Mouse (Mus musculus) neutrophil, adult 5-6 weeks (primary cell): ENCODE measurements around the gene Tm7sf2. TPM values are rescaled to one million over a fixed set of nuclear protein-coding genes. Genes with fewer than 3 reads are reported as not detected.
A peak's percentile ranks its signal among the peaks of the same experiment; 100 is the strongest.

ENCODE experiments used
- ATAC-seq: fragments of 151-379, 151-347 bp; 2 replicates; pipeline ENCODE4 v1.8.0; 2017; ENCODE audit warnings: mild to moderate bottlenecking, moderate TSS enrichment; ENCODE audit not compliant: insufficient number of reproducible peaks, poor library complexity, low FRiP score, severe bottlenecking; ENCODE audit errors: extremely low read depth
- total RNA-seq: library from RNA; stranded (forward); fragments of 200-1000 nt; gene quantifications from 2 replicates; pipeline ENCODE4 v1.2.3, GENCODE M21; 2017

The Tm7sf2 gene
- total RNA-seq, result 5.6 and 8.1 TPM in 2 replicates

GRCm38 (mm10) chr19:6067724-6068415 is at the start of gene Tm7sf2:
Gene Tm7sf2 (minus strand): TSS chr19:6068373.
- ATAC-seq, result peak; percentile 66

DNA sequence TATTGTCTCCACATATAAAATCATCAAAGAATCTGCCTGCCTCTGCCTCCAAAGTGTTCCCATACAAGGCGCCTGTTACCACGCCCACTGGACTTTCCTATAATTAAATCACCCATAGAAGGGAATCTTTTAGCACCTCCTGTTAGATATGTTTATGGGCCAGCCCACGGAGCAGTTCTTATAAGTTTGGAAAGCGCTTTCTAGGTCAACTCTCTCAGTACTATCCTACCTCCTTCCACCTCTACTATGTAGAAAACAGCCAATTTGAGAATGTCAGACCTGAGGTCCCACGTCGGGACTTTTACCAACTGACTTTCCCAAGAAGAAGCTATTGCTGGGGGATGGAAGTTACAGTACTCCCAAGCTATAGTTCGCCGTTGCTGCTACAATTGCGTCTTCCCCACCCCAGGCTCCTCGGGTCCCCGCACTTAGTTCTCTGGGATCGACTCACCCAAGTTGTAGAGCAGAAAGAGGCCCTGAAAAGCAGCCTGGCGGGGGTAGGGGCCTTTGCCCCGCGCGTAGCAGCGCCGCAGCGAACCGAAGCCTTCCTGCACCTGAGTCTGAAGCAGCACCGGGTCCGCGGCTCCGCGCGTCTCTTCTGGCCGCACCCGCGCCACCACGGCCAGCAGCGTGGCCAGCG is 49.3 kb upstream of the Tm7sf2 start:
- ATAC-seq, result no peak

DNA sequence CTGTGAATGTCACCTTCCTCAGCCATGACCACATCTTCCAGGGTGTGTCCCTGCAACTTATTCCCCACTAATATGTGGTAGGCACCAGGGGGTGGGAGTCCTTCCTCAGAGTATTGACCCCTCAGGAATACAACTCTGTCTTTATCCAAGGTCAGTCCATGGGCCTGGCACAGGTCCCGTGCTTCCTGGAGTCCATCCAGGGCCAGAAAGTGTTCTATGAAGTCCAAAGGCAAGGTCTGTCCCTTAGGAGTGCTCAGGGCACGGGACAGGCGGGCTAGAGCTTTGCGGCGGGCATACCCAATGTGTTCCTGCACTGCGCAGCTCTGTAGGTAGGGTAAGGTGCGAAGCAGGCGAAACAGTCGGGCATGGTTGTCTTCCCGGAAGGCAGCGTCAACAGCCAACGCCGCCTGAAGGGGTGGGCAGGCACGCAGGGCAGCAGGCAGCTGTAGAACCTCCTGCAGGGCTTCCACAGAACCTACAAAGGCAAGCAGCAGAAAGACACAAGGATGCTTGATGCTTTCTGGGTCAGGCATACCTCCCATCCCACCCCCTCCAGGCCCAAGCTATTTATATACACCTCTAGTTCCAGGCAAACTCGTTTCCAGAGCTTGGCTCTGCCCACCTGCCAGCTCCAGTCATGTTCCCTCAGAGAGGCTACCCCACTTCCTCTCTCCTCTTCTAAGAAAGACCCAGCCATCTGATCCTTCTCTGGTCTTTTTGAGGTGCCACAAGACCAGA is 48.1 kb upstream of the Tm7sf2 start:
- no peak for ATAC-seq

GRCm38 (mm10) chr19:6113116-6113515 is 44.9 kb upstream of the Tm7sf2 start:
- ATAC-seq, result no peak

- ATAC-seq, result no peak
Observed at GRCm38 (mm10) chr19:6105586-6105985, 37.4 kb upstream of the Tm7sf2 start, which contains the start of gene Naaladl1. Gene Naaladl1 (plus strand): TSS chr19:6105782.

DNA sequence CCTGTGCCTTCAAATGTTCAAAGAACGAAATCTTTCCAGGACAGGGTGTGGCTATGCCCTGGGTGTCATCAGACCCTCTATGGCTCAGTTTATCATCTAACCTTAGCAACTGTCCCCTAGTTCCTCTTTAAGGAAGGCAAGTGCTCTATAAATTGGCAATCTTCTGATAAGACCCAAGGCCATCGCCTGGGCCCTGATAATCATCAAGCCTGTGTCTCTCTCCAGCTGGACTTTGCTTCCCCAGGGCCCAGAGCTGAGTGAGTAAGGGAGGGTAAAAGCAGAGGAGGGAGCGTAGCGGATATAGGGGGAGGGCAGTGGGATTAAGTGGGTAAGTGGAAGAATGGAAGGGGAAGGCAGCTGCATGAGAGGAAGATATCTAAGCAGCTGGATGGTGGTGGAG is 36.3 kb upstream of the Tm7sf2 start:
- ATAC-seq, result no peak

DNA sequence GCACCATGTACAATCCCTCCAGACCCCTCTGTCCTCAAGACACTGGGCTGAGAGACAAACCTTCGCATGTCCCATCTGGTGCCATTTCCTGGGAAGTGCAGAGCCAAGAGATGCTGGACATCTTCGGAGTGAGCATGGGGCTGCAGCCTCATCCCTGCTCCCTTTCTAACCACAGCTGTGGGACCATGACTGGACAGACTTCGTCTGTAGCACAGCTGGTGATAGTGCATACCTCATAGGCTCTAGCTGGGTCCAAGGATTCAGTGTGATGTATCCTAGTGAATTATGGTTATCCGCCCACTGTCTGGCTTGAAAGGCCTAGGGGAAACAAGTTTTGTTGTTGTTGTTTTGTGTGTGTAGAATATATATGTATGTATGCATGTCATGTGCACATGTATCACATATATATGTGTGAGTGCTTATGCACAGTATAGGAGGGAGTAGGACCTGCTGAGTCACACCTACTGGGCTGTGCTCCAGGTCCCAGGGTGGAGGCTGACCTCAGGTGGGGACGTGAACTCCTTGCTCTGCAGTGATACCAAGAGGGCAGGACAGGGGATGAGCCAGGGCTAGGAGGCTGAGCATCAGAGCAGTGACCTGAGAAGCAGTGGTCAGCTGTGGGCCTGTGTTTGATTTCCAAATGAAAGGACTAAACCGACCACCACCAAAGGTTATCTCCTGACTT is 34.1 kb upstream of the Tm7sf2 start:
- no peak for ATAC-seq

- no peak for ATAC-seq
Observed at GRCm38 (mm10) chr19:6101186-6101585, 33.0 kb upstream of the Tm7sf2 start.

- ATAC-seq, result no peak
Observed at GRCm38 (mm10) chr19:6097847-6098246, 29.7 kb upstream of the Tm7sf2 start.

DNA sequence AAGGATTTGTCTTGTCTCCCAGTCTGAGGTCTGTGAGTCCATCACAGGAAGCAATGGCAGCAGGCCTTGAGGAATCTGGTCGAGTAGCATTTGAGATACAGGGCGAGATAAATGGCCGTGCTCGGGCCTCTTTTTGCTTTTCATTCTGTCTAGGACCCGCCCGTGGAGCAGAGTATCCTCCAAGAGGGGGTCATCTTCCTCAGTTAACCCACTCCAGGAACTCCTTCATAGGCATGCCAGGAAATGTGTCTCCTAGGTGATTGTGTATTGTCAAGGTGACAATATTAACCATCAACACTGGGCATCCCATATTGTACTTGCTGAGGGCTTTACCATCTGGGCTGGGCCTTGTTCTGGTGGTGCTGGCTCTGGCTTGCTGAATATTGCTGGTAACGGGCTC is 25.9 kb upstream of the Tm7sf2 start, which contains the start of gene AC131692.1:
Gene AC131692.1 (plus strand): TSS at position 301 of the 400 bp plus-strand sequence.
- no peak for ATAC-seq

DNA sequence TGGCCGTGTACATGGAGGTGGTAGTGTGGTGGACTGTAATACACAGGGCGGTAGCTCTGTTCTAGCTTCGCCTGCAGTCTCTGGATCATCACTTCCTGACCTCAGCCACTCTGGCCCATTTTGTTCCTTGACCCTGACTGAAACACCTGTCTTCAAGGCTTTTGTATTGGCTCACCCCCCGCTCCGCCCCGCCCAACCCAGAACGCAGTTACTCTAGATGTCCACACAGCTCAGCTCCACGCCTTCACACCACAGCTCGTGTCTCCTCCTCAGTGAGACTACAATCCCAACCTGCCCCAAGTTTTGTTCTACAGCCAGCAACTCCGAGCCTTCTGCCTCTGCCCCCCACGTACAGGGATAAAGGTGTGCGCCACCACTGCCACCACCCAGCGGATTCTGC is 20.7 kb upstream of the Tm7sf2 start:
- no peak for ATAC-seq

- ATAC-seq, result peak; percentile 28; the same call in 1 of the 2 replicates
Observed at GRCm38 (mm10) chr19:6085417-6085879, 17.3 kb upstream of the Tm7sf2 start.

DNA sequence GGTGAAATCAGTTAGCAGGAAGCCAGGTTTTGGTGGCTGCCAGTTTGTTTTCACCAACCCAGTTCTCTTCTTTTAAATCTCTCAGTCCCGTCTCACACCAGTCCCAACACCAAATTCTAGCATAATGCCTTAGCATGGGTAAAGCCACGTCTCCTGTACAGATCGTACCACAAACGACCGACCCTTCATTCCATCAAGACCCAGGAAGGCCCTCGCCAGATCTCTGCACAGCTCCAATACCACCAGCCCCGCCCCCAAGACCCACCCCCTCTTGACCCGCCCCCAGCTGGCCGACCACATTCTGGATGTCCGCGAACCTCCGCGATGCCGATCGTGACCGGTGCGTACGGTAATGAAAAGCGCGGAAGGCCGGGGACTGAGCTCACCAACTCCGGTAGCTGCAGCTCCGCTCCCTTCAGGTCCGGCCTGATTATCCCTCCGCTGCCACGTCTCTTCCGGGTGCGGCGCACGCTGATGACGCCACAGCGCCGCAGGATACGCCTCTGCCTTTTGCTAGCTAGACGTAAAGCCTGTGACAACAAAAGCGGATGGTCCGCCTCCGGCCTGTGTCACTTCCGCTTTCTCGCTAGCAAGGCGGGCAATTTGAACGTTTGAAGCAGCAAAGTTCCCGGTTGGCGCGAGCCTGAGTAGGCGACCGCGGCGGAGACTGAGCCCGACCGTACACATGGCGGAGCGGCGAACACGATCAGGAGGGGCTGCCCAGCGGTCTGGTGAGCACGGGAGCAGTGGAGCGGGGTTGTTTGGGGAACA is 16.5 kb upstream of the Tm7sf2 start, which contains the start of the genes Zfpl1 and Cdca5:
Gene Zfpl1 (minus strand): TSS at position 479 of the 771 bp plus-strand sequence.
Gene Cdca5 (plus strand): TSS at position 506 of the 771 bp plus-strand sequence.
- ATAC-seq, result peak; percentile 95

GRCm38 (mm10) chr19:6082156-6082555 is 14.0 kb upstream of the Tm7sf2 start, which contains the start of gene Gm28374:
Gene Gm28374 (minus strand): TSS chr19:6082256.
- no peak for ATAC-seq

DNA sequence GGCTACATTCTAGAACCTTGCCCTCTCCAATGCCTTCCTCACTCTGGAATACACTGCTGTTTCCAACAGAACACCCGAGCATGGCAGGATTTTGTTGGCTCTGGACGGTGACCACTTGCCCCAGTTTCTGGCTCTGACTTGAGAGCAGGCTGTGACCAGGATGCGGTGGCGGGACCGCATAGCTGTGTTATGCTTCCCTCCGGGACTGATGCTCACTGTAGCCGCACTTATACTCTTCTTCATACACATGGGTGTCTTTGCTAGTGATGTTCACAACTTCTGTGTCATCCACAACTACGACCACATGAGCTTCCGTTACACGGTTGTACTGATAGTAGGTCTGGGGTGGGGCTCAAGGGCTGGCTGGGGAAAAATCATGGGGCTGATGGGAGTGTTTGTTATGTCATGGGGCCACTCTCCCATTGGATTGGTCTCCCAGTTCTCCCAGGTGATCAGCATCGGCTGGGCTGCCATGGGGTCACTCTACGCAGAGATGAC is 11.9 kb upstream of the Tm7sf2 start, which contains the start of gene Tmem262:
Gene Tmem262 (plus strand): TSS at position 51 of the 498 bp plus-strand sequence.
- ATAC-seq, result no peak

- ATAC-seq, result peak; percentile 90
Observed at GRCm38 (mm10) chr19:6076564-6077393, 8.6 kb upstream of the Tm7sf2 start, which contains the start of gene Vps51. Gene Vps51 (minus strand): TSS chr19:6077231.

GRCm38 (mm10) chr19:6073889-6074288 is 5.7 kb upstream of the Tm7sf2 start:
- no peak for ATAC-seq
